Mouse (Mus musculus) thymus, postnatal 10 days (tissue): ENCODE measurements around the gene Scd4.

Experiments used
- DNase-seq, 2 experiments: peaks; one replicate each; pipeline ENCODE4 v3.0.0; 2021; ENCODE audit warnings: low spot score in 2 of 2

Gene Scd4

GRCm38 (mm10) chr19:44377629-44378375 is 44.9 kb downstream of the Scd4 start:
- no peak for DNase-seq

GRCm38 (mm10) chr19:44379090-44379489 is 46.2 kb downstream of the Scd4 start:
- DNase-seq = no peak

- no peak for DNase-seq
These were observed 47.2 kb downstream of the Scd4 start for GRCm38 (mm10) chr19:44380065-44380464.

- no peak for DNase-seq
These were observed 49.9 kb downstream of the Scd4 start for GRCm38 (mm10) chr19:44382682-44383321.

- no peak for DNase-seq
These were observed 53.1 kb downstream of the Scd4 start for GRCm38 (mm10) chr19:44385887-44386498.

GRCm38 (mm10) chr19:44387089-44387671 is 54.3 kb downstream of the Scd4 start:
- DNase-seq = no peak

- peak in 1 of 2 experiments; percentile 6 for DNase-seq
These were observed 55.0 kb downstream of the Scd4 start for GRCm38 (mm10) chr19:44387746-44388474.

- peak; percentile 93 to 95 for DNase-seq
These were observed 55.9 kb downstream of the Scd4 start for GRCm38 (mm10) chr19:44388475-44389428.

- no peak for DNase-seq
These were observed 56.6 kb downstream of the Scd4 start for GRCm38 (mm10) chr19:44389507-44389906.

- DNase-seq = no peak
These were observed 59.0 kb downstream of the Scd4 start for GRCm38 (mm10) chr19:44391856-44392255.

- no peak for DNase-seq
These were observed 59.6 kb downstream of the Scd4 start for GRCm38 (mm10) chr19:44392339-44393009.

- DNase-seq = no peak
These were observed 61.1 kb downstream of the Scd4 start for GRCm38 (mm10) chr19:44393962-44394422.

GRCm38 (mm10) chr19:44394972-44395371 is 62.1 kb downstream of the Scd4 start:
- DNase-seq = no peak
